Mouse (Mus musculus) right cerebral cortex, adult 18-20 months (tissue): ENCODE measurements at regions not wholly inside any gene's neighbourhood (a gene's known extent, or its start where the extent isn't known, plus 50 kb on each side); places are given as distances from the start of the nearest gene placed in this dataset.

Source experiments
- DNase-seq: peaks from one replicate; pipeline ENCODE4 v3.0.0; 2022; ENCODE audit warnings: mixed read lengths

DNA sequence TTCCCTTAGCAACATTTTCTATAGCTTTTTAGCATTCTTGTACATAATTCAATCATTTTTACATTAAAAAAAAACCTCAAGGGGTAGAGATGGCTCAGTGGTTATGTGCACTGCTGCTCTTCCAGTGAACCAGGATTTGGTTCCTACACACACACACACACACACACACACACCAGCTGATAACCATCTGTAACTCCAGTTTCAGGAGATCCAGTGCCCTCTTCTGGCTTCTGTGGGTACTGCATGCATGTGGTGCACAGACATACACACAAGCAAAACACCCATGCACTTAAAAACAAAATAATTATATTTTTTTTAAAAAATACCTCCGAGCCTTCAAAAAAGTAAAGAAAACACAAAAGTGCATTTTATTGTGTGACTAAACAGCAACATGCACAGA, 270.6 kb downstream of the Agtpbp1 start:
- DNase-seq: no peak

DNA sequence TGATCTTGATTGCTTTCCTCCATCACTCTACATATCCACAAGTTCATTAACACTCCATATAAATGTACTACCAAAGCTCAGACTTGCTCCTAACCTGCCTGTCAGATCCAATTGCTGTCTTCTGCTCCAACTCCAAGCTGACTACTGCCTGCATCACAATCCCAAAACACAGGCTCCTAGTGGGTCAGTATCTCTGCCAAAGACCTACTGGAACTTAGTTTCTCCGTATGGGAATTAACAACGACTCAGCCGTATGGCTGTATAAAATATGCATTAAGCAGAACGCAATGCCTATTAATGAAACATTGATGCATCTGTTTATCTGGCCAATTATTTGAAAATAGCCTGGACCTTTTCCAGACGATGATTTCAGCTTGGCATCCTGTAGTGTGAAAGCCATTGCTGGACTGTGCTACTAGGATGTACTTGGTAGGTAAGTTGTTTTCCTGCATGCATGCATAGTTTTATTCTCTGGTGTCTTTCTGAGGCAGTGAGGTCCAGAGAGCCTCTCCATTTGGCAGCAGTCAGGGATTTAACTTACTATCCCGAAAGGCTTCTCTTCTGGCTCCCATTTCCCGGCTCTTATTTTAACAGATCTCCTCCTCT, 271.2 kb downstream of the Agtpbp1 start:
- DNase-seq: no peak

DNA sequence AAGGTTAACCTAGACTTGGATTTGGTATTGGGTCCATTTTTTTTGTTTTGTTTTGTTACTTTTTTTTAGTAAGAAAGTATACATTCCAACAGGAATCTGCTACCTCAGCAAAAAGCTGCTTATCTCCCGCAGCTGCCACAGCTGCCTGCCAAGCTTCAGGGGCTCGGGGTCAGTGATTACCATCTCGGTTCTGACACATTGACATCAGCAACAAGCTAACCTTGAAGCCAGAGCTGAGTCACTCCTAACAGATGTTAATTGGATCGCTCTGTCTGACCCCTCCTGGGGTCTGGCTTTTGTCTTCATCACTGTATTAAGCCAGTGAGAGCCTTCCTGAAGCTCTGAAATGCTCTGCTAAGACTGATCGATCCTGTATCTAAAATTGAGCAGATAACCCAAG, 292.1 kb downstream of the Agtpbp1 start:
- no peak for DNase-seq

DNA sequence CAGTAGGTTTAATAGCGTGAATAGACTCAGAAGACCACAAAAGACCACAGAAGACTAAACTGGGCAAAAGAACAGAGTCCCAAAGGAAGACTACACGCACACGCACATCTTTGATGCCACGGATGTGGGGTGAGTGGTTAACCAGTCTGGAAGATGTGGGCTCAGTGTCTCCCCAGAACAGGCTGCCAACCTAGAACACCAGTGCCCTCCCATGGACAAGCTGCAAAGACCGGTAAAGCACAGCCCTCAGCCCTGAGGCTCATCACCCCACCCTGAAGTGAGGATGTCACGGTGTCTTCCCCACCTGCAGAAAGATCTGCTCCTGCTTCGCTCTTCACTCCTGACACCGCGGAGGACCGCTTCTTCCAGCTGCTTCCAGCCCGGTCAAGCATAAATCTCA, 295.9 kb downstream of the Agtpbp1 start:
- DNase-seq: peak; percentile 64

DNA sequence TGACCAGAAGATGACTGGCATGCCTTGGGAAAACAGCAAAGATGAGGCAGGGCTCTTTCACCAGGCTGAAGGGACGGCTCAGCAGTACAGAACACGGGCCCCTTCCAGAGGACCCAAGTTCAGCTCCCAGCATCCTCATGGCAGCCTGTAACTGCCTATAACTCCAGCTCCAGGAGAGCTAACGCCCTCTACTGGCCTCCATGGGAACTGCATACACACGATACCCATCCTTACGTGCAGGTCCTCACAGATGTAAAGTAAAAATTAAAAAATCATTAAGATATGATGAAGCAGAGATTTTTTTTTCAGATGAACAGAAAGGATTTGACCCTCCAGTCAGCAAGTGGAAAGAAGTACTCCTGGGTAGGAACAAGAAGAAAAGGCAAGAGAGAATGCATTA, 303.8 kb downstream of the Agtpbp1 start:
- DNase-seq: no peak

DNA sequence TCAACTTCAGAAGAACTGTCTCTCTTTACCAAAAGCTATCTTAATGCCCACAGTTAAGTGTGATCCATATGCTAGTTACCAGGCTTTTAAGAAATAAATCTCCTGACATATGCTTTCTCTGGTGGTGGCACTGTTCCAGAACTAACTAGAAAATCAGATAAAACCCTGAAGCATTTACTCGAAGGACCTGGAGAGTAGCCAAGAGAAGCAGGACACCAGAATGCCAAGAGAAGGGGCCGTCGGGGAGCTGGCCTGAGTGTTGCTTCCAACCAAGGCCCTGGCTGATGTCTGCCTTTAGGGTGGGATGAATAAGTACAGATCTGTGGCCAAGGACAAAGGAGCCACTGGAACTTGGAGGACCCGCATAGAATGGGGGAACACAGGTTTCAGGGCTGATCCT, 305.9 kb downstream of the Agtpbp1 start:
- DNase-seq: no peak

DNA sequence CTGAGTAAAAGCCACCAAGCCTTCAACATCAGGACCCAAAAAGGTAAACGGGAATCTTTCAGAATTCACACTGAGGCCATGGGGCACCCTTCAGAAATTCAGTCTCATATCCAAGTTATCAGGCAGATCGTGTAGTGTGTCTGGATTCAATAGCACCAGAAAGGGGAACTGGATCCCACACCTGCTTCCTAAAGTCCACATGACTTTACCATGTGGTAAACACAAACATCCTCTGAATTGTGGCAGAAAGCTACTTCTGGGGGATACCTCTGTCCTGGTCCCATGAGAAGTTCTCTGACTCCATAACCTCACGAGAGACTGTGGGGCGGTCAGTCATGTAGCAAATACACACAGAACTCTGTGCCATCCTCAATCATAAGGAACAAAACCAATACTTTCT, 313.4 kb downstream of the Agtpbp1 start:
- no peak for DNase-seq

DNA sequence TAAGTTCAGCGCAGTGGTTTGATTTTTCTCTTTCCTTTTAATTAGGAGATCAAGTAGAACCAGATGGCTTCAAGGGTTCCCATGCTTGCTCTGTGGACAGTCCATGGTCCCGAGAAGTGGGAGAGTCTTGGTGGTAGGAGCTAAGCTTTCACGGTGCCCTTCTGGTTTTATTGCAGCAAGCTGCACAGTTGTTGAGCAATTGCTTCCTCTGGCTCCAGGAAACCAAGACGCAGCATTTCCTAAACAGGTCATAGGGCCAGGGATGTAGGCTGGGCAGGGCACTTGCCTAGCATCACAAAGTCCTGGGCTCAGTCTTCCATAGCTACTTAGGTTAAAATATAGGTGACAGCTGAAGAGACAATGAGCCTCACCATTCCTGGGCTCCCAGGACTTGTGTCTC, 318.2 kb downstream of the Agtpbp1 start:
- no peak for DNase-seq

DNA sequence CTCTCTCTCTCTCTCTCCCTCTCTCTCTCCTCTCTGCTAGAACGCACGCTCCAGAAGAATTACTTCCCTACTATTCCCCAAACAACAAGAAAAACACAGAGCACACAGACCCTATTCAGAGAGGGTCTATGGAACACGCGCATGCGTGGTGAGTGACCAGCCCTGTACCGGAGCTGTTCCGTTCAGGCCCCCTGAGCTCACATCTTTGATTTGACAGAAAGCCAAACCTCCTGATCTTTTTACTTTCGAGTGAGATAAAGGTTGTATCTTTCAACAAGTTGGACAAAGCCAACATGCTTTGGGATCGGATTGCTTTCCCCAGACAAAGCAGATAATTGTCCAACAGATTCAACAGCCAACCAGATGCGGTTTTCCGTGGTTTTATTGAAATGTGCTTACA, 320.9 kb downstream of the Agtpbp1 start:
- DNase-seq: no peak

DNA sequence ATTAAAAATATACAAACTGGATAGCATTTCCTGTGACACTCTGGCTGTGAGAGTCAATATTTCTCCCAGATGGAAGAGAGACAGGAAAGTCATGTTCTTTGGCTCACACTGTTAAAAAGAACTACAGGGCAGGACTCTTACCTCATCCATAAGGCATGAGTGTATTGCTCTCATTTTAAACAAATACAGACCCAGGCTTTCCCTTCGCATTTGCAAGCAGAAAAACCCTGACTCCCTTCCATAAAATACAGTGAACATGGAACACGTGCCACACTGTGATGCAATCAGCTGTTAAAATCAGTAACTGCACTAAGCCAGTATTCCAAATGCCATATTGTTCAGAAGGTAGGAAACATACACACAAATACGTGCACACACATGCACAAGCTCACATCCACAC, 323.1 kb downstream of the Agtpbp1 start:
- DNase-seq: no peak

DNA sequence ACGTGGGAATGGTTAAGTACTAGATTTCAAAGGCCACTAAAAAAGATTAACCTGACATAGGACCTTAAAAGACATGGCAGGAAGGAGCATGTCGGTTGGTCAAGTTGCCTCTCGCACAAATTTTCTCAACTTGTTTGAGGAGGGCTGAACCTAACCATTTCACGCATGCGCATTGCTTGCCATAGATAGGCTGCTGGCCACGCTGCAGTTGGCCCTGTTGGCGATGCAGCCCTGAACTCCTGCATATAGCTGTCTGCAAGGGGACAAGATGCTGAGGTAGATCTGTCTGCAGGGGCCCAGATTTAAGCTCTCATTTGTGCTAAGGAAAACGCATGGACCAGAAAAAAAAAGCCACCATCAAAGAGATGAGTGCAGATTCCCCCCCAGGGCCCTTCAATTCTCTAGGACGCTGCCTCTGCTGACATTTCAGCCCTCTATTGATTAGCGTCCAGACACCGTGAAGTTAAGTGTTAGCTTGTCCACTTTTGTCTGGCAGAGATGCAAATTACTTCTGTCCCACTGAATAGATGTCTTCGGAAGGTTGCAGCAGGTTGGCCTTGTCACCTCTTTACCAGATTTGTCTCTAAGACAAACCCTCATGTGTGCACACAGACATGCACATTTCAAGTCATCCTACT, 329.1 kb downstream of the Agtpbp1 start:
- no peak for DNase-seq

DNA sequence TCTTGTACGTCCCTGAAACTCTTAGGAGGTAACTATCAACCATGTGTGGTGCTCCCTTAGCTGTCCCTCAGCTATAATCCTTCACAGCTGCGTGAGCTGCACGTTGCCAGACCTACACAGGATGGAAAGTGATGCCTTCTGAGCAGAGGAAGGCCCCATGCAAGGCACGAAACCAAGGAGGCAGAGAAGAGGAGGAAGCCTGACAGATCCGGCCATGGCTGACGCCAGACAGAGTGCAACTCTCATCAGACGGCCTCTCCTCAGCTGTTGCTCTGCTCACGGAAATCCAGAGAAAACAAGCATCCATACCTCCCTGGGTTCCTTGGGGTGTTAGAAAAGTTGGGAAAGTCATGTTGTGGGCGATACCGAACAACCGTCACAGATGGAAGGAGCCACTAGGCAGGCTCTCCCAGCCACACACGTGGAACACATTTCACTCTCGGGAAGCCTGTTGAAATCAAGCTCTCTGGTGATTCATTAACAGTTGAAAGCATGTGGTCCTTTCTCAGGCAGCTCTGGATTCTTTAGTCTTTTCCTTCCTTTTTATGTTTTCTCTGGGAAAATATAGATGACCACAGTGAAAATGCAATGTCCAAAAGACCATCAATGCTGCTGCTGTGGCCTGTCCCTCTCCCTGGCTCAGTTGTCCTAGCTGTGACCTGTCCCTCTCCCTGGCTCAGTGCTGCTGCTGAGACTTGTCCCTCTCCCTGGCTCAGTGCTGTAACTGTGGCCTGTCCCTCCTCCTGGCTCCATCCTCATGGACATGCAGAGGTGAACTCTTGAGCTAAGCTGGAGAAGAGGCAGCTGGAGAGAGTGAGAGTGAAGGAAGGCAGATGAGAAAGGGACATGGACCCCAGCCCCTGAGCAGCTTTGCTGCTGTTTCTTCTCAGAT, 331.1 kb downstream of the Agtpbp1 start:
- DNase-seq: peak; percentile 40

DNA sequence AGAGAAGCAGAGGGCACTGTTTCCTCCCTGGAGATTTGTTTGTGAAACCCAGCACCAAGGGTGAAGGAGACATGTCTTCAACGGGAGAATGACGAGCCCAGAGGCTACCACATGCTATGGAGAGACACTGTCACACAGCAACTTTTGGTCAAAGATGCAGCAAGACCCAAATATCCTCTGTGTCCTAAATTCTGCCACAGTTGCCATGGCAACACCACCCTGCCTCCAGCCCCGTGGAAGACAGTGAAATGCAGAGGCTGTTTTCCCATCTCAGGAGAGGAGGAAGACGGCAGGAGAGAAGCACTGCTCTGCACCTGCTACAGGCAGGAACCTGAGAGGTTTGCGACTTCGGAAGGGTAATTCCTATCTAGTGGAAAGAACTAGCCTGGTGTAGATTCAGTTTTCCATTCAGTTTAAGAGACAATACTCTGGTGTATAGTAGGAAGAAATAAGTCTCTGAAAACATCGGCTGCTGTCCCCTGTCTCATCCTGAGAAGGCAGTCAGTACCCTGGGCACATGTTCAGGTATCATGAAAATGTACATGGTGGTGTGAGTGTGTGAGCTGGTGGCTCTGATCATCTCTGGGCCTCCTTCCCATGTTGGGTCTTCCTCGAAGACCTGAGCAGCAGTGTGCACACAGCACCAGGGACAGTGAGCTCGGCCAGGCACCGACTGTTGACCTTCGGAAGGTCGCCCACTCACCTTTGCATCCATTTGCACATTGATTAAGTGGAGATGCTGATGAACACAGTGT, 333.6 kb downstream of the Agtpbp1 start:
- DNase-seq: peak; percentile 90

DNA sequence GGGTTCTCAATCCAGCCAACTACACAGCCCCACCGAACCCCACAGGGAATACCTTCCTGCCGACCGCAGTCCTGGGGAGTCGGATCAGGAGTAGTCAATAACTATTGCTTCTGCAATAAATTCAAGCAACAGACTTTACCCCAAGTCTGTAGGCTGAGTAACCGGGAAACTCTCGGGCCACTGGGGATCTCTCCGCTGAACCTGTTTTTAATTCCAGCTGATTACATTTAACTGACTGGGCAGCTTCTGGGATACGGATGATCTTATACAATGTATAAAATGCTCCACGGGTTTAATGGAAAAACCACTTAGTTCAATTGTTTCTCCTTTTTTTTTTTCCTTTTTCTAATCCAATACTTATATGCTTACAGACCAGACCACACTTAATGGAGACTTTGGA, 336.6 kb downstream of the Agtpbp1 start:
- no peak for DNase-seq

DNA sequence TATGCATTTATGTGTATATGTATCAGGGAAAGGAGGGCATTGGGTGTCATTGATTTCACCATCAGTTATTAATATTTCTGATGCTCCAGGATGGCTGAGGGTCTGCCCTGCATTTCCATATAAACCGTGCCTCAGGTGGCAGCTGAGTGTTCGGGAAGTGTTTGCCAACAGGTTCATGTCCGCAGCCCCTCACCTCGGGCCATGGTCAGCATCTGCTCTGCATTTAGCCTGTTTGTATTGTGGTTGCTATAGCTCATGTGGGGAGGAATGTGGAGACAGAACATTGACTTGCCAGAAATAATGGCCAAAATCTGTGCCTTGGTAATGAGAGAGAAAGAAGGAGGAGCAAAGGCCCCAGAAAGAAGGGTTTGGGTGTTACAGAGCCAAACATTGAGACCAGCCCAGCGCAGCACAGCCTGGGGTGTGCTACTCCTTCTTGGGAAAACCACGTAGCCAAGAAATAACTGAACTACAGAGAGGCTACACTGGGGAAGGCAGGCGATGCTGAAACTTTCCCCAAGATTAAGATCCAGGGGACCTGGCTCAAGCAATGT, 338.0 kb downstream of the Agtpbp1 start:
- no peak for DNase-seq

DNA sequence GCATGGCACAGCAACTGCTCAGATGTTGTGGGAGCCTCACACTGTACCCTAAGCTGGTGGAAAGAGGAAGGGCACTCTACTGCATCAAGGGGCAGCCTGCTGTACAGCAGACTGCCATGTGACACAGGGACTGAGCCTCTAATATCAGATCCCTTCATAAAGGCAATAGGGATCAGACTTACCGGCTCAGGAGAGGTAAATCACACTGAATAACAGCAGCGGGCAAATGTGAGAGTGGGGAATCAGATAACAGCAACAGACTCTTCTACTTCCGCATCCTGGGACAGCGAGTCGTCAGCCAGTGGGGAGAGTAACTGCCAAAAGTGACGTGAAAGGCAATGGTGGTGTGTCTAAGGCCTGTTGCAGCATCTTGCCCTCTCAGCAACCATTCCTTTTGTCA, 339.0 kb downstream of the Agtpbp1 start:
- DNase-seq: no peak

DNA sequence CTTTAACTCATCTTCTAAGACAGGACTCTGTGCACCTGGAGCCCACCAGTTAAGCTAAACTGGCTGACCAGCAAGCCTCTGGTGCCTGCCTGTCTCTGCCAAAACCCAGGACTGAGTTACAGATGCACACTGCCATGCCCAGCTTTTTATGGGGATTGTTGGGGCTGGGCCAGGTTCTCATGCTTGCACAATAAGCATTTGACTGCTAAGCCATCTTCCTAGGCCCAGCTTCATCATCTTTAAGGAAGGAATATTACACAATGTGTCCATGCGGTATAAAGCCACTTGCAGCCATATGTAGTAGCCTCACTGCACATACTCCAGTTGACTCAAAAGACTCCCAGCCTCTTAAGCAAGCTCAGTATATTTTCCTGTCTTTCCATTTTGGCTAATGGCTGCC, 340.4 kb downstream of the Agtpbp1 start:
- no peak for DNase-seq

DNA sequence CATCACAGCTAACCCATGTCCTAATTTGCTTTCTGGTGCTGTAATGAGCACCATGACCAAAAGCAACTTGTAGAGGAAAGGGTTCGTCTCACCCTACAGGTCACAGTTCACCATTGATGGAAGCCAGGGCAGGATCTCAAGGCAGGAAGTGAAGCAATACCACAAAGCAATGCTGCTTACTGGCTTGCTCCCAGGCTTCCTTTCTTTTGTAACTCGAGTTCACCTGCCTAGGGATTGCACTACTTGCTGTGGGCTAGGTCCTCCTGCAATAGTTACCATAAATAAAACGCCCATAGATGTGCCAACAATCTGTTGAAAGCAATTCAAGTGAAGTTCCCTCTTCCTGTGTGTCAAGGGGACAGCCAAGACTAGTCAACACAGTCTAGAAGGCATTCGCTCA, 342.4 kb downstream of the Agtpbp1 start:
- no peak for DNase-seq

DNA sequence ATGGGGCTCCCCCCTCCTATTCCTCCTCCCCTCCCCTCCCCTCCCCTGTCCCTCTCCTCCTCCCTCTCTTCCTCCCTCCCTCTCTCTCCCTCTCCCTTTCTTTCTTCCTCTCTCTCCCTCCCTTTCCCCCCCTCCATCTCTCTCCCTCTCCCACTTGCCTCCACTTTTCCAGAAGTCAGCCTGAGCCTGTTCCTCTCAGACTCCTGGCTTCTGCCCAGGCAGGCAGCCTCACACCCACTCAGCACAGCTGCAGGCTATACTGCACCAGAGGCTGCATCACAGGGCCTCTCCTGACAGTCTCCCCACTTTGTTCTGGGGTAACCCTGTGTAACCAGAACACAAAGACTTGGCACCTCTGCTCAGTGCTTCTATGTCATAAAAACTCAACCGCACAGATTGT, 346.3 kb downstream of the Agtpbp1 start:
- peak; percentile 85 for DNase-seq

DNA sequence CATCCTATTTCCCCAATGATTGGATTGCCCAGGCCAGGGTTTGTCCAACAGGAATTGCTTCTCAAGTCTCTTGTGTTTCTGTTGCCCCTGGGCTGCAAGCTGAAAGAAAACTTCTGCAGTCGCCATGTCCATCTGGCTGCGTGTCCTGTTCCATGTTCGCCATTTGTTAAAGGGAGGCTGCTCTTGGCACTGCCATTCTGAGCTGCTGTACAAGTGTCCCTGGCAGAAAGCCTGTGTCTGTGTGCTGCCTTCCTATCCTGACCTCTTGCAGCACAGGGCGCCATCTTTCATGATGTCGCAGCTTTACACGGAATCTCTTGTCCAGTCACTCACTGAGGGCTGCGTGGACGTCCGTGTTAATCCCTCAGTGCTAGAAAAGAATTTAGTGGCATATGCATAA, 349.2 kb downstream of the Agtpbp1 start:
- DNase-seq: no peak

DNA sequence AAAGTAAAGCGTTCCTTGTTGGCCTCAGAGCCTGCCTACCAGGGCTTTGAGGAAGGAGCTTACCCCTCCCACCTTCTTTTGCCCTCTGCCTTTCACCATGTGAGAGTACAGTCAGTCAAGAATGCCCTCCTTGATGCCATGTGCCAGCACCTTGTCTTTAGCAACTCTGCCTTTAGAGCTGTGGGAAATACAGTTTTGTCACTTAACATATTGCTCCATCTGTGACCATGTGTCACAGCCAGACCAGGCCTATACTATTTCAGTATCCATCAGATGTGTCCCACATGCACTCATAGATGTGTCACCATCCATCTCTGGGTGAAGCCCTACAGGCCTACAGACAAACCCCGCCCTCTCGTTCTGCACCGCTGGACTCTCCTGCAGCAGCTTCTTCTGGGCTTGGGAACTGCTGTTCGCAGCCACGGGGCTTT, 355.9 kb downstream of the Agtpbp1 start:
- no peak for DNase-seq

DNA sequence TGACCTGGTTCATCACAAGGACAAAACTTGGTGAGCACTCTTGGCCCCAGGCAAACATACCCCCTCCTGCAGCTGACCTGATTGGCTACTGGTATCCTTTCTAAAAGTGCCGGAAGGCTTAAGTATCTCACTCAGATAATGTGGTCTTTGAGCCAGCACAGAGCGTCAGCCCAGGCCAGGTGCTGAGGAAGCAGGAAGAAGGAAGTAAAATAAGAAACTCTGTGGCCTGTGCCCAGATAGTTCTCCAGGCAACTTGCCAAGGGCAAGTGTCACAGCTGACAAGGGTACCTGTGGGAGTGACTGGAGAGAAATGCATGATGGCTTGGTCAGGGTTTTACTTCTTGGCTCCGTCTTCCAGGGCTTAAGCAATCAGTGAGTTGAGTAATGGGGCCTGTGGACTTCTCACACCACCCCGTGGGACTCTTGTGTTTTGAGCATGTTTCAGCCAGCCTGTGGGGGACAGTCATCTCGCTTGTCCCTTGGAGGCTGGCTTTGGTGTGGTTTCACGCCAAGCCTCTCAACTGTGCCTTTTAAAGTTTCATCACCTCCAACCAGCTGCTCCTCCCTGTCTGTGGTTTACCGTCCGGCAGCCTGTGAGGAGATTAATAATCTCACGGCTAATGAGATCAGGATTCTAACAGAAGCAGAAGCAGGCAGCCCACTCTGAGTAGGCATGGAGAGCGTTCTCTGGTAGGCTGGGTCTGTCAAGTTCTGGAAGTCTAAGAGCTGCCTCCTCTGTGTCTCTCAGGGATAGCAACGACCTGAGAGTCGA, 356.8 kb downstream of the Agtpbp1 start:
- no peak for DNase-seq
